Mouse (Mus musculus) embryonic facial prominence, embryonic 14.5 days (tissue): ENCODE measurements around the gene Tnfrsf12a. TPM values are rescaled to one million over a fixed set of nuclear protein-coding genes. Genes with fewer than 3 reads are reported as not detected.
A peak's percentile ranks its signal among the peaks of the same experiment; 100 is the strongest.

ENCODE experiments used
- ATAC-seq: fragments of 200-750 bp; cut with Nextera tagmentation; 2 replicates; pipeline ENCODE4 v1.8.0; 2017; ENCODE audit warnings: low read depth, moderate number of reproducible peaks, moderate TSS enrichment
- DNase-seq: peaks from one replicate; pipeline ENCODE4 v3.0.0-alpha.2; 2015; ENCODE audit warnings: low spot score
- H3K27ac ChIP-seq: fragments of 300-500 bp; sonication (generic); replicated peaks from 2 replicates; pipeline ENCODE4 v1.5.1; 2014; ENCODE audit warnings: low read depth, mild to moderate bottlenecking, low read length, moderate library complexity
- H3K27me3 ChIP-seq: fragments of 300-500 bp; sonication (generic); replicated peaks from 2 replicates; pipeline ENCODE4 v1.6.1; 2014; ENCODE audit warnings: low read length; ENCODE audit not compliant: control insufficient read depth, insufficient read depth
- H3K36me3 ChIP-seq: fragments of 300-500 bp; sonication (generic); 2 replicates; pipeline ENCODE4 v1.6.1; 2014; ENCODE audit warnings: low read length, mixed read lengths; ENCODE audit not compliant: control insufficient read depth, insufficient read depth
- H3K4me1 ChIP-seq: fragments of 300-500 bp; sonication (generic); 2 replicates; pipeline ENCODE4 v1.6.1; 2014; ENCODE audit warnings: antibody characterized with exemption, low read length; ENCODE audit not compliant: control insufficient read depth, insufficient read depth
- H3K4me2 ChIP-seq: fragments of 300-500 bp; sonication (generic); 2 replicates; pipeline ENCODE4 v1.6.1; 2014; ENCODE audit warnings: low read depth, mild to moderate bottlenecking, low read length, moderate library complexity, mixed read lengths
- H3K4me3 ChIP-seq: fragments of 300-500 bp; sonication (generic); 2 replicates; pipeline ENCODE4 v1.5.1; 2014; ENCODE audit warnings: low read depth, mild to moderate bottlenecking, low read length
- H3K9ac ChIP-seq: fragments of 300-500 bp; sonication (generic); 2 replicates; pipeline ENCODE4 v1.6.1; 2014; ENCODE audit warnings: low read depth, mild to moderate bottlenecking, low read length, moderate library complexity, mixed read lengths
- H3K9me3 ChIP-seq: fragments of 300-500 bp; sonication (generic); 2 replicates; pipeline ENCODE4 v1.6.1; 2016; ENCODE audit warnings: low read length; ENCODE audit not compliant: control insufficient read depth
- WGBS: fragments of 180-500 bp; shearing (Covaris S2); extraction: QIAGEN DNeasy Blood & Tissue Kit; methylation state at CpG from one replicate; pipeline ENCODE4 v1.1.7; 2014; 5-methylcytosine and 5-hydroxymethylcytosine counted together
- polyA plus RNA-seq: library from polyadenylated mRNA; unstranded; fragments of >200 nt; fragmentation: Nextera tagmentation; extraction: Ambion mirVana; gene quantifications from 2 replicates; pipeline ENCODE4 v1.2.1, GENCODE M21; 2014

Tnfrsf12a gene
- polyA plus RNA-seq, 1 experiment from 2014 or later = 30.7 TPM

DNA sequence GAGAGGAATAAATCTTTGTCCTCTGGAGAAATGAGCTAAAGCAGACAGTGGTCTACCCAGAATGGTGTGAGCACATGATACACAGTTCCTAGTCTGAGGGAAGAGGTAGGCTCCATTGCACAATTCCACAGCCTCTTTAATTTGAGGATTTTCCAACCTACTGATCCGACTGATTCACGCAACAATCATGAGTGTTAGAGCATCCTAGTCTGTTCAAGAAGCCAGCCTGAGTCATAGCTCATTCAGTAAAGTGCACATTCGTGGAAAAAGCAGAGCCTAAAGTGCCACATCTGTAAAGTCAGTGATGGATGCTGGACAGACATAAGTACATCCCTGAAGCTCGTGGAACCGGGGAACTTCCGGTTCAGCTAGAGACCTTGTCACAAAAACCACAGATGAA, 25.9 kb downstream of the Tnfrsf12a start:
- H3K4me2 ChIP-seq = no peak overlapping the region
- no peaks in the 10 kb centered on the region for H3K9me3 ChIP-seq
- H3K4me3 ChIP-seq = no peak overlapping the region
- ATAC-seq = no peak
- H3K27me3 ChIP-seq = peaks cover 8% of the 10 kb centered on the region; the same call in 1 of the 2 replicates
- no peaks in the 10 kb centered on the region for H3K36me3 ChIP-seq
- 76% methylated on average over 6 of the region's 6 CpGs for WGBS
- H3K9ac ChIP-seq = no peak overlapping the region
- no peaks in the 10 kb centered on the region for H3K4me1 ChIP-seq
- DNase-seq = no peak
- H3K27ac ChIP-seq = no peak overlapping the region

DNA sequence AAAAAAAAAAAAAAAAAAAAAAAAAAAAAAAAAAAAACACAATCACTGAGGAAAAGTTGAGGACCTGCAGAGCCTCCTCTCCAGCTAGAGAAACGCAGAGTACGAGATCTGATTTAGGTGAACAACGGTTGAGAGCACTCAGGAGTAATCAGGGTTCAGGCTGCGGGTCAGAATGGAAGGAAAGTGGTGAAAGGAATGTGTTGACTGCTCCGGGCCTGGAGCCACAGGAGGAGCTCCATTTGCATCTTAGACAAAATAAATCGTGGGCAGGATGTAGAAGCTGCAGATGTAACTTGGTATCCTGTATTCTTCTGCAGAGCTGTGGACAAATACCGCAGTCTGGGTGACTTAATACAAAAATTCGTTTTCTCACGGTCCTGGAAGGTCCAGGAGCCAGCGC, 31.4 kb downstream of the Tnfrsf12a start:
- WGBS = 23% methylated on average over 10 of the region's 10 CpGs
- DNase-seq = peak; percentile 4

DNA sequence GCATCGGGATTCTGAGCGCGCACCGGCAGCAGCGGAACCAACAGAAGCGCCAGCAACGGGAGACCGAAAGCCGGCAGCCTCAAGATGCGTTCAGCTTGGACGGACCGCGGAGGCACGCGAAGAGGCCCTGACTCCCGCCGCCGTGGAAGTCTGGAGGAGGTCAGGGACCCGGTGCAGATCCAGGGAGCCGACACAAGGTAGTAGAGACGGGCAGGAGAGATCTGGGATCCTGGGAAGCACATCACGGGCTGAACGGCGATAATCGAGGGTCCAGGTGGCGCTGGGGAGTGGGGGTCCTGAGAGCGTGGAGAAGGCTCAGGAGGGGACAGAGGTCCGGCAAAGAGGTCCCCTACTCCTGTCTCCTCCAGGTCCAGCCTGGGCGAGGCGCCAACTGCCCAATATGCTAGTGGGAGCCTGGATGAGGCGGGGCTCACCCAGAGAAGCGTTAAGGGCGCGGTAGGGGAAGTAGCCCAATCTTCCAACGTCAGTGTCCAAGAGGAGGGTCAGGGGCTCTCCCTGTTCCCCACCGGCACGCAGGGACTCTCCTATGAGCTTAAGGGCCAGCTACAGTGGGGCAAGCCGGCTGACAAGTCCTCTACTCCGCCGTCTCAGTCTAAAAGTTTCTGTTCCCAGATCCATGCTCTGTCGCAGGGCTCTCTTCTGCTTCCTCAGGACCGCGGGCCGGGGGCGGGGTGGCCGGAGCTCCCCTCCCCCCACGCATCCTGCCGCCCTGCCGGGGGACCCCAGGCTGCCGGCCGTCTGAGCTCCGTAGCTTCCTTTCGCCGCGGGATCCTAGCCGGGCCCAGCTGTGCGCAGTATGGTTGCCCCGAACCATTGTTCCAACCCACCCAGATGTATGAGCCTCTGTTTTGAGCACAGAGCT, 32.4 kb downstream of the Tnfrsf12a start, which contains the start of gene Mmp25:
TSS of gene Mmp25 (minus strand) at position 665 of the 883 bp plus-strand sequence.
- WGBS = under 1% methylated on average over 48 of the region's 58 CpGs
- ATAC-seq = peak; percentile 33; the same call in 1 of the 2 replicates
- Histone ChIP-seq H3K27me3 (peaks cover 33% of the 10 kb centered on the region), H3K4me3 (peak within 1 kb of the TSS; percentile 46), H3K9ac (peak within 1 kb of the TSS; percentile 59), H3K27ac (no peak within 1 kb of the TSS), H3K4me2 (peak within 1 kb of the TSS; percentile 83), H3K36me3 (no peaks in the 10 kb centered on the region), H3K4me1 (0 out of 2 replicates have a peak, but pooled peaks cover 3% of the 10 kb centered on the region), H3K9me3 (0 out of 2 replicates have a peak, but pooled peaks cover 5% of the 10 kb centered on the region)
- peak; percentile 17 for DNase-seq

More for the DNA sequence above, 31.4 kb downstream of the Tnfrsf12a start:
- Histone ChIP-seq H3K4me1 (0 out of 2 replicates have a peak, but pooled peaks cover 3% of the 10 kb centered on the region), H3K9me3 (0 out of 2 replicates have a peak, but pooled peaks cover 5% of the 10 kb centered on the region), H3K27ac (no peak overlapping the region), H3K9ac (no peak overlapping the region), H3K36me3 (no peaks in the 10 kb centered on the region), H3K4me3 (no peak overlapping the region), H3K27me3 (peaks cover 33% of the 10 kb centered on the region), H3K4me2 (no peak overlapping the region)
- no peak for ATAC-seq

DNA sequence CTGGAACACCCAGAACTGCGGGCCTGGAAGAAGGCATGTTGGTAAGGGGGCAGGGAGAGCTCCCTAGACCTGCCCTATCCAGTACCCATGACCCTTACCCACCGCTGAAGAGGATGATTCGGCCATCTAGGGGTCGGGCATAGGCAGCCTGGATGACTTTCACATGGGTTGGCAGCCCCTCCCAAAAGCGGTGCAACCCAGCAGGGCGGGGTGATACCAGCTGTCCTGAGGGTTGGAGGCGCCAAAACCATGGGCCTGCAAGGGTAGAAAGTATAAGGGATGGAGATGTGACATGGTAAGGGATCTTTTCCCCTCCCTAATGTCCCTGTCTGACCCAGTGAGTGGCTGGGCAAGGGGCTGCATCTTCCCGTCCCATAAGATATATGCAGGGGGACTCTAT, 46.0 kb downstream of the Tnfrsf12a start:
- ATAC-seq = no peak
- no peak overlapping the region for H3K27ac ChIP-seq
- no peak overlapping the region for H3K4me2 ChIP-seq
- 82% methylated on average over 8 of the region's 8 CpGs for WGBS
- no peaks in the 10 kb centered on the region for H3K27me3 ChIP-seq
- H3K4me1 ChIP-seq = no peaks in the 10 kb centered on the region
- no peak for DNase-seq
- no peaks in the 10 kb centered on the region for H3K9me3 ChIP-seq
- H3K4me3 ChIP-seq = no peak overlapping the region
- H3K9ac ChIP-seq = no peak overlapping the region
- H3K36me3 ChIP-seq = no peaks in the 10 kb centered on the region

DNA sequence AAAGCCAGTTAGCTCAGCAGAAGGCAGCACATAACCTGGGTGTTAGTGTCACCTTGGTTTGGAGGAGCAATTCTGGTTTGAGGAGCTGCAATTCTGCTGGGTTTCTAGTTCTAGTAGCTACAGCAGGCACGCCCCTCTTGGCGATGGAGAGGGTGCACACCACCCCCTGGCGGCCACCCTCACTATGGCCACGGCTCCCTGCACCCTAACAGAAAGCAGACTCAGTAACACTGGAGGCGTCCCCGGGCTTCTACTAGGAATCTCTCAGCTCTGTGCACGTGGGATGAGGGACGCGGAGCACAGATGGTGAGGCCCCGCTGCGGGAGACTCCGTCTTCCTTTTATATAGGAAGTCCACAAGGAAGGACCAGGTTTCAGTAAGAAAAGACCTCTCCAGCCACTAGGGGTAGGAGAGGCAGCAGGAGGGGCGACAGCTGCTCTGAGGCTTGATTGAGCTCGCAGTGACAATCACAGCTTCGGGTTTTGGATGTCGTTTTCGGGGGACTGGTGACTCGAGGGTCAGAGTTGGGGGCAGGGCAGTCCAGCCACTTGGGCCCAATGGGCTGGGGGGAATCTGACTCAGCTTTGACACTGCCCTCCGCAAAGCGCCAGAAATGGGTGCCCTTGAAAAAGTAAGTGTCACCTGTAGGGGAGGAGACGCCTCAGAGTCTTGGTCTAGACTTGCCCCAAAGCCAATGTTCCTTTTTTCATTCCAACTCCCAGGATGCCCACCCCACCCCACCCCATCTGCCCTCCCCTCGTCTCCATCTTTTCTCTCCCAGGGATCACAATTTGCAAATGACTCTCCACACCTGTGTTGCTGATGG, 46.9 kb downstream of the Tnfrsf12a start:
- ATAC-seq (peak; percentile 92), DNase-seq (peak; percentile 74)
- Histone ChIP-seq H3K9ac (peak overlapping the region; percentile 34), H3K4me3 (peak overlapping the region; percentile 17; the same call in 1 of the 2 replicates), H3K4me1 (no peaks in the 10 kb centered on the region), H3K36me3 (no peaks in the 10 kb centered on the region), H3K9me3 (no peaks in the 10 kb centered on the region), H3K27ac (no peak overlapping the region), H3K27me3 (no peaks in the 10 kb centered on the region), H3K4me2 (peak overlapping the region; percentile 54)
- 14% methylated on average over 22 of the region's 22 CpGs for WGBS

DNA sequence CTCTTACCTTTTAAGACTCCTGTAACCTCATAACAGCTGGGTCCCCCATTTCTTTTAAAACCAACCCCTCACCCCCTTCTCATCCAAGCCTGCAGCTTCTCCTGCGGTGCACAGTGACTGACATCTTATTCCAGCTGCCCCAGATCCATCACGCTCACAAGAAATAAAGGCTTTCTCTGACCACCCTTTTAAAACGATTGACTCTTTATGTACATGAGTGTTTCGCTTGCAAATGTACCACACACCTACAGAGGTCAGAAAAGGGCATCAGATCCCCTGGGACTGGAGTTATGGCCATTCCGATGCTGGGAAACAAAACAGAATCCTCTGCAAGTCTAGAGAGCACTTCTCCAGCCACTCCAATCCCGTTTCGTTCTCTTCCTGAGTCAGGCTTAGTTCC, 49.5 kb downstream of the Tnfrsf12a start:
- Histone ChIP-seq H3K27ac (no peak overlapping the region), H3K4me3 (no peak overlapping the region), H3K27me3 (no peaks in the 10 kb centered on the region; the same call in 1 of the 2 replicates), H3K9me3 (no peaks in the 10 kb centered on the region), H3K4me2 (no peak overlapping the region), H3K9ac (no peak overlapping the region), H3K36me3 (no peaks in the 10 kb centered on the region), H3K4me1 (no peaks in the 10 kb centered on the region)
- 35% methylated on average over 7 of the region's 7 CpGs for WGBS
- DNase-seq (no peak), ATAC-seq (no peak)

Other genes with a start within 250 kb of the Tnfrsf12a start
- gene Vmn2r117, start 197.8 kb downstream of the Tnfrsf12a start, polyA plus RNA-seq = not detected in 2 replicates
- gene Zfp213, start 113.2 kb downstream of the Tnfrsf12a start, polyA plus RNA-seq = 17.7 and 18.2 TPM in 2 replicates
- 11.6 and 11.7 TPM in 2 replicates for gene Zfp13, start 78.0 kb downstream of the Tnfrsf12a start, polyA plus RNA-seq
- 0.14 TPM in 1 of 2 replicates, not detected in the other for gene Zscan10, start 76.6 kb downstream of the Tnfrsf12a start, polyA plus RNA-seq
- gene Mmp25, start 32.2 kb downstream of the Tnfrsf12a start, polyA plus RNA-seq = 0.90 and 1.4 TPM in 2 replicates
- gene Bicdl2, start 17.0 kb downstream of the Tnfrsf12a start, polyA plus RNA-seq = 3.1 and 3.9 TPM in 2 replicates
- 94.8 and 107 TPM in 2 replicates for gene Hcfc1r1, start 3.9 kb downstream of the Tnfrsf12a start, polyA plus RNA-seq
- gene Thoc6, start 3.6 kb downstream of the Tnfrsf12a start, polyA plus RNA-seq = 35.1 and 38.1 TPM in 2 replicates
- gene Cldn6, start 1.8 kb upstream of the Tnfrsf12a start, polyA plus RNA-seq = 17.0 and 22.6 TPM in 2 replicates
- 14.6 and 17.9 TPM in 2 replicates for gene Cldn9, start 6.6 kb upstream of the Tnfrsf12a start, polyA plus RNA-seq
- gene 1520401A03Rik, start 45.3 kb upstream of the Tnfrsf12a start, polyA plus RNA-seq = 1.6 and 2.8 TPM in 2 replicates
- 39.6 and 40.3 TPM in 2 replicates for gene Pkmyt1, start 48.9 kb upstream of the Tnfrsf12a start, polyA plus RNA-seq
- 20.9 and 22.9 TPM in 2 replicates for gene Paqr4, start 63.4 kb upstream of the Tnfrsf12a start, polyA plus RNA-seq
- 12.9 and 21.2 TPM in 2 replicates for gene Kremen2, start 68.4 kb upstream of the Tnfrsf12a start, polyA plus RNA-seq
- 62.9 and 74.7 TPM in 2 replicates for gene Flywch1, start 94.1 kb upstream of the Tnfrsf12a start, polyA plus RNA-seq
- 27.0 and 33.9 TPM in 2 replicates for gene Flywch2, start 108.6 kb upstream of the Tnfrsf12a start, polyA plus RNA-seq
- 320 and 345 TPM in 2 replicates for gene Srrm2, start 113.1 kb upstream of the Tnfrsf12a start, polyA plus RNA-seq
- 1,099 and 1,112 TPM in 2 replicates for gene Elob, start 151.7 kb upstream of the Tnfrsf12a start, polyA plus RNA-seq
- 0.77 and 0.88 TPM in 2 replicates for gene Prss33, start 158.6 kb upstream of the Tnfrsf12a start, polyA plus RNA-seq
- gene Prss32, start 166.4 kb upstream of the Tnfrsf12a start, polyA plus RNA-seq = 0.25 TPM in 1 of 2 replicates, not detected in the other
- 0.64 and 1.1 TPM in 2 replicates for gene Prss41, start 166.7 kb upstream of the Tnfrsf12a start, polyA plus RNA-seq
- gene Prss21, start 190.6 kb upstream of the Tnfrsf12a start, polyA plus RNA-seq = not detected in 2 replicates
- gene Dcpp1, start 203.4 kb upstream of the Tnfrsf12a start, polyA plus RNA-seq = 2.3 and 6.8 TPM in 2 replicates
- gene Dcpp2, start 203.4 kb upstream of the Tnfrsf12a start, polyA plus RNA-seq = not detected in 2 replicates
- gene Dcpp3, start 240.0 kb upstream of the Tnfrsf12a start, polyA plus RNA-seq = 3.9 and 15.6 TPM in 2 replicates